Mouse (Mus musculus) right cerebral cortex, adult 2 months (tissue): Measurements from ENCODE around the gene Ccdc51.

Source experiments
- DNase-seq, 2 experiments: peaks; one replicate each; pipeline ENCODE4 v3.0.0; 2021 to 2022; ENCODE audit warnings: low spot score in 2 of 2

The Ccdc51 gene

DNA sequence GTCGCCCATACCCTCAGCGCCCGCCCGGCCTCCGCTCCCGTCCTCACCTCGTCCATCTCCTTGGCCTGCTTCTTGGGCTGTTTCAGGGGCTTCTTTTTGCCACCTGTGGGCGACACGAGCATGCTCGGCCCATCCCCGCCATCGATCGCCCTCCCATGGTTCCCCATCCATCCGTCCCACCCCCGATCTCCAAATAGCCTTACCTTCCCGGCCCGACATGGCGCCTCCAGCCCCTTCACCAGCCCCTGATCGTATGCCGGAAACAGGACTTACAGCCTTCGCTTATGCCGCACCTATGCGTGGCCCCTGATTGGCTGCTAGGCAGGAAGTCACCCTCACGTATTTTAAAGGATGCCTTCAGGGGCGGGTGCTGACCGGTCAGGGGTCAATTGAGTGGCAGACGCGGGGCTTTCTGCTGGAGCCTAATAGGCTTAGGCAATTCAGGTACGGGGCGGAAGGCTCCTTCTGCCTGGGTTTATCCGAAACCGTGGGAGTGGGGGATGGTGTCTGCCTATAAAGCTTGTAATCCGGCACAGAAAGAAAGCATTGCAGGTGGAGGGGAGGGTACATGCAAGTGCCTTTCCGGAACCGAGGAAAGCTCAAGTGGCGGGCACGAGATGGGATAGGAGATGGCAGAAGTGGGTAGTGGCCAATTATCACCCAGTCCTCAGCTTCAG lies at the start of gene Ccdc51, which contains the start of gene Tma7:
Gene Ccdc51 (plus strand): TSS at position 370 of the 677 bp plus-strand sequence.
Gene Tma7 (minus strand): TSS at position 464 of the 677 bp plus-strand sequence.
- peak; percentile 91 for DNase-seq

DNA sequence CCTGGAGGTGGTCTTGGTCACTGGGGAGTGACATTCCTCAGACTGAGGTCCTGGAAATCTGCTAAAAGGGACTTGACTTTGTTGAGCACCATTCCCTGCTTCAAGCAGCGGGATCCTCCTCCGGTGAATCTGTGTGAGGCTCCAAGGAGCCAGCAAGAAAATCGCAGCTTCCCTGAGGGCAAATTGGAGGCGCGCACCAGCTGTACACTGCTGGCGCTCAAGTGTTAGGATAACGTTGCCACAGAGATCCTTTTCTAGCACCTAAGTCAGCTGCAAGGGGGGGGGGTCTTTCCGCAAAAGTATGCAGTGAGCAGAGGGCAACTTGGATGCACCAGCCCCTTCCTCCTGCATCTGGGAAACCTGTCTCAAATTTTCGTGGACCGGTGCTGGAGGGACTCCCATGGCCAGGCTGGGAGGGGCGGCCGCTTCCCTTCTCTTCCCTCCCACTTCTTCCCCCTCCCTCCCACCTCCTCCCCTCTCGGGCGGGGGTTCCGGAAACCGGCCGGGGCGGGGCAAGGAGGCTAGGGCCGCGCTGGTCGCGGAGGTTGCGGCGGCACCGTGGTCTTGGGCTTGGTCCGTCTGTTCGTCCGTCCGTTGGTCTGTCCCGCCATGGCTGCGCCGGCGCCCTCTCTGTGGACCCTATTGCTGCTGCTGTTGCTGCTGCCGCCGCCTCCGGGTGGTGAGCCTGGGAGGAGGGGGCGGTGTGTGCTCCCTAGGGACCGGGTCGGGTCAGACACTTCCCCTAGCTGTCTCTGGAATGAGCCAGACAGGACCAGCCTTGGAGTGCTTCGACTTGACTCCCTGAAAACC lies 44.0 kb upstream of the Ccdc51 start, which contains the start of gene Shisa5:
Gene Shisa5 (plus strand): TSS at position 480 of the 810 bp plus-strand sequence.
- DNase-seq, result no peak

DNA sequence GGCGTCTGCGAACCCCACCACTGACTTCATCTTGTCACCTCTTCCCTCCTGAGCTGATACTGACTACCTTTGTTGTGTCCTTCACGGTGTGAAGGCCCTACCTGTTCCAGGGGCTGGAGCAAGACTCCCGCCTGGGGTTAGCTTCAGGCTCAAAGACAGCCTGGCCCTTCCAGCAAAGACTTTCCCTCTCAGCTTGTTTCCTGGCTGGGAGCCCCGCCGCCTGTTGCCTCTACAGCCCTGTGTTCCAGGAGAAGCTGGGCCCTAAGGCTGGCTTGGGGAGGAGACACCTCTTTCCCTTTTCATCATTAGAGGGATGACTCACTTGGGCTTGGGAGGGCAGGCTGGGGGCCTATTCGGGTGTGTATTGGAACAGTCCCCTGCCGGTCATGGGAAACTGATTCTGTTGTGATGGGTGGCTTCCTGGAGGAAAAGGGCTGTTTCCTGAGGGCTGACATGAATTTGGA lies 43.4 kb upstream of the Ccdc51 start:
- no peak for DNase-seq

DNA sequence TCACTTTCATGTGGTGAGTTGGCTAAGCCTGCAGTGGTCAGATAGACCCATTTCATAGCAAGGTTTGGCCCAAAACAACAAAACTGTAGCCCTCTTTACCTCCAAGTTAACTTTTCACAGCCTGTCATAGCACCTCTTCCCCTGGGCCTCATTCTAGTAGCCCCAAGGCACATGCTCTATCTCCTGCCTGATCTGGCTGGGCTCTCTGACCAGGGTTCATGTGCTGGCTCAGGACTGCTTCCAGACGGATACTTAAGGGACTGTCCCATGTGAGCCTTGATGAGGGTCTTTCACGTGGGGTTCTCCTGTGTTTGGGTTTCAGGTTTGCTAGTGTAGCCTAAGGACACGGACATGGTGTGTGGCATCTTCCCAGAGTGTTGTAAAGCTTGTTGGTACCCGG lies 42.6 kb upstream of the Ccdc51 start:
- no peak for DNase-seq

DNA sequence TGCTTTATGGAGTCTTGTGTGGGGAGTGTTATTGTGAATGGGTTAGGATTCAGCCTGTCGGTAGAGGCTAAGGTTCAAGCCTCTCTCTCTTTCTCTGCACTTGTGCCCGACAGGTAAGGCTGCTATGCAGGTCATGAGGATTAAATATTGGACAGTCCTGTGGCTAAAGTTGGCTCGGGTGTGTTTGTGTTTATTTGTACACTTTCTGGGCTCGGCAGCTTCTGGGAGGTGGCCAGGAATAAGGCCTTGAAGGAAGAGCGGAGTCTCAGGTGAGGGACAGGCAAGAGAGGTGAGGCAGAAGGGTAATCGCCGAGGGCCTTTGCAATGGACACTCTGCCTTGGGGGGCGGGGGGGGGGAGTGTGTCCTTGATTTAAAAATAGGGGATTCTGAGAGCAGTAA lies 42.1 kb upstream of the Ccdc51 start:
- no peak for DNase-seq

DNA sequence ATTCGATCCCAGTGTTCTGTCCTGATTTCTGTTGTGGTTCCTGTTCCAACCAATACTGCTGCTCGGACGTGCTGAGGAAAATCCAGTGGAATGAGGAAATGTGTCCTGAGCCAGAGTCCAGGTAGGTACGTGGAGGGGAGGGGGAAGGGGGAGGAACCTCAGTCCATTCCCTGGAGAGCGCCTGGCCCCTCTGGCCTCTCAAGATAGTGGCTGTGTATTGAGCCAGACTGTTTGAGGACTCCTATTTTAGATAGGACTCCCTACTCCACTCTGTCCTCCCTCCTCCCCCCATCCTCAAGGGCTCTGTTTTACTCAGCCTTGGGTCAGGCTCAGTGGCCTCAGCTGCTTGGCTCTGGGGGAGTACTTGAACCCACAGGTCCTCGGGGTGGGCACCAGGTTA lies 41.4 kb upstream of the Ccdc51 start:
- DNase-seq, result no peak

DNA sequence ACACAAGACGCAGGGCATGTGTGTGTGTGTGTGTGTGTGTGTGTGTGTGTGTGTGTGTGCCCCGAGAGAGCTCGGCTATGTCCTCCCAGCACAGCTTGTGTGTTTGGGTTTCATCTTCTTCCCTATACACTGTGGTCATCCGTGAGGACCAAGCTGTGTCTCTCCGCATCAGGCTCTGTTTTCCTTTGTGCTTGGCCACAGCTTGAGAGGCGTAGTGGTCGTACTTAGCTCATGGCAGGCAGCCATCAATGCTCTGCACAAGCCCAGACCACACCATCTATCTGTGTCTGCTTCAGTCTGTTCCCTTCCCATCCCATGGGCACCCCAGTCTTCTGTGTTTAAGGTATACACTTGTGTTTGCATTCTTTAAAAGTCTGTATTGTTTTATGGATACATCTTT lies 40.9 kb upstream of the Ccdc51 start:
- no peak for DNase-seq

DNA sequence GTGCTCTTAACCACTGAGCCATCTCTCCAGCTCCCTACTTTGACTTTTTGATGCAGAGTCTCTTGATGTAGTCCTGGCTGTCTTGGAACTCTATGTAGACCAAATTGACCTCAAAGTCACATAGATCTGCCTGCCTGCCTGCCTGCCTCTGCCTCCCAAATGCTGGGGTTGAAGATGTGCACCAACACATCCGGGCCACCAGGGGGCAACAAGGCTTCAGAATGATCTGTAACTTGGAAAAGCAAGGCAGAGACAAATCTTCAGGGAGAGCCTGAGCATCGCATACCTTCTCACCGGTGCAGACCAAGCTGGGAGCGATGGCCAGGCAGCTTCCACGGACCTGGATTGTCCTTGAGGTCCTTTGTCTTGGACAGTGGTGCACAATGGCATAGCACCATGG lies 36.0 kb upstream of the Ccdc51 start:
- peak in 1 of 2 experiments; percentile 44 for DNase-seq

DNA sequence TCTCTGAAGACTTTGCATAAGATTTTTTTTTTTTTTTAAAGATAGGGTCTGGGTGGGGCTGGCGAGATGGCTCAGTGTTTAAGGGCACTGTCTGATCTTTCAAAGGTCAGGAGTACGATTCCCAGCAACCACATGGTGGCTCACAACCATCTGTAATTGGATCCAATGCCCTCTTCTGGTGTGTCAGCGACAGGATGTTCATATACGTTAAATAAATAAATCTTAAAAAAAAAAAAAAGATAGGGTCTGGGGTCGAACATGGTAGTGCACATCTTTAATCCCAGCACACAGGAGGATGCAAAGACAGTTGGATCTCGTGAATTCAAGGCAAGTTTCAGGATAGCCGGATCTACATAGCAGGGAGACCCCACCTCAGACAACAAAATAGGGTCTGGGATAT lies 33.0 kb upstream of the Ccdc51 start:
- DNase-seq, result no peak

DNA sequence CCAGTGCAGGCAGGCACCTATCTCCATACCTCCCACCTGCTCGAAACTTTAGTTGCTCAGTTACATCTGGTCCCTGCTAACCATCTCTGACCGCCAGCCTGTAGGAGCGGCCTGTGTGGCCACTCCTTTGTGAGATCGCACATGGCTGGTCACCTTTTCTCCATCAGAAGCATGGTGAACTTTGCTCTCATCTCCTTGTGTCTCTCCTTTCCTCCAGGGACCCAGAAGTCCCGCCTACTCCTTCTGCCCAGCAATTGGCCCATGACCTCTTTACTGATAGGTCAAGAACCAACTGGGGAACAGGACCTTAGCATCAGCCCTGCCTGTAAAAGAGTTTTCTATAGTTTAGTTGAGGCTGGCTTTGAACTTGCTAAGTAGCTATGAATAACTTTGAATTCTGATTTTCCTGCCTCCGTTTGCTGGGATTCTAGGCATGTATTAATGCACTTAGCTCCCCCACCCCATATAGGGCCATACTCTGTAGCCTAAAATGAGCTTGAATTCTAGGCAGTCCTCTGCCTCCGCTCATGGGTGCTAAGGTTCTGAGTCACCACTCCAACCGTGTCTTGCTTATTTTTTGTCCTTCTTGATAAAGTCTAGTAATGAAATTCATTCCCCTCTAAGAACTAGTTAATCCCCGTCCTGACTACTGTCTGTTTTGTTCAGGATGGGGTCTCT lies 32.2 kb upstream of the Ccdc51 start:
- no peak for DNase-seq

DNA sequence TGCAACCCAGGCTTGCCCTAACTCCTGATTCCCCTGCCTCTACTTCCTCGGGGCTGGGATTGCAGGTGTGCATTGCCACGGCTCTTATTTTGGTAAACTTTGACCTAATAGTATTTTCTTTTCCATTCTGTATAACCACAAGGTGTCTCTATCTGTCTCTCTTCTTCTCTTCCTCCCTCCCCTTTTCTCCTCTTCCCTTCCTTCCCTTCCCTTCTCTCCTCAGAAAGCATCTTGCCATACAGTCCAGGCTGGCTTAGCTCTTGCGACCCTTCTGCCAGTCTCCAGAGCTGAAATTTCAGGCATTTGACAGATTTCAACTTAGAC lies 31.7 kb upstream of the Ccdc51 start:
- DNase-seq, result no peak

DNA sequence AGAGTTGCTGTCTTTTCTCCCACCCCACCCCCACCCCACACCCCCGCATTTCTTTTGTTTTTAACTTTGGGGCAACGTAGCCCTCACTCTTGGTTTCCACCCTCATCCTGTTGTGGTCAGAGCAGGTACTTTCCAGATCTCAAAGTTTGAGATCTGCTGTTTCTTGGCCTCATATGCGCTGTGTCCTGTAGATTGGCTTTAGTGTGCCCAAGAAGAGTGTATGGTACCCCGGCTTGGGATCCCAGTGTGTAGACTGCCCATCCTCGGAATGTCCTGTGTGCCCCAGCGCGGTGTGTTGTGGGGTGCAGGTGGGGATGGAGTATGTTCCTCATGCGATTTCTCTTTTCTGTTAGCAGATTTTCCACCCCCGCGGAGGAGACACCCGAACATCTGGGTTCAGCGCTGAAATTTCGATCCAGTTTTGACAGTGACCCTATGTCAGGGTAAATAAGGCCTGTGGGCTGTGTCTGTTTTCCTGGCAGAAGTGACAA lies 31.2 kb upstream of the Ccdc51 start:
- no peak for DNase-seq

DNA sequence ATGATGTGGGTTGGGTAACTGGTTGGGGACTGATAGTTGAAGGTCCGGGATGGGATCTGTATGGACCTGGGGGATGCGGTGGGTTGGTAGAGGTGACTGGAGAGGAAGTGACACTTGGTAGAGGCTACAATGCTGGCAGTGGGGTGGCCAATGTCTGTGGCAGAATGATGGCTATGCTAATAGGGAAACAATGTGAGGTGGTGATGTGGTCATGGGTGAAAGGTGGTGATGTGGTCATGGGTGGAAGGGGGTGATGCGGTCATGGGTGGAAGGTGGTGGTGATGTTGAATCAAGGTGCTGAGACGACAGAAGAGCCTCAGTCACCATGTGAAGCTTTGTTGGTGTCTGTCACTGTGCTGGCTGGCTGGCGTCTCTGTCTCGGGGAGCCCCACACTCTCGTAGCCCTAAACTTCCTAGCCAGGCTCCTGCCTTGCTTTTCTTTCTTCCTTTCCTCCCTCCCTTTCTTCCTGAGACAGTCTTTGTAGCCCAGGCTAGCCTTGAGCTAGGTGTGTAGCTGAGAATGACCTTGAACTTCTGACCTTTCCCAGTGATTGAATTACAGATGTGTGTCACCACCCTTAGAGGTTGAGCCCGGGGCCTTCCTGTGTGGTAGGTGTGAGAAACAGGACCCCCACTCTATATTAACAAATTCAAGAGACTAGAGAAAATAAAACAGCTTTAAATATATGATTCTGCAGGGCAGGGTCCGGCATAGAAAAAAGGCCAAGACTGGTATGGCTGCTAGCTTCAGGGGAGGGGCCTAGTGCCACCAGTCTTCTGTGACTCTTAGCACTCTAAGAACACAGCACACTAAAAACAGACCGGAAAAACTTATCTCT lies 30.4 kb upstream of the Ccdc51 start:
- DNase-seq, result no peak

DNA sequence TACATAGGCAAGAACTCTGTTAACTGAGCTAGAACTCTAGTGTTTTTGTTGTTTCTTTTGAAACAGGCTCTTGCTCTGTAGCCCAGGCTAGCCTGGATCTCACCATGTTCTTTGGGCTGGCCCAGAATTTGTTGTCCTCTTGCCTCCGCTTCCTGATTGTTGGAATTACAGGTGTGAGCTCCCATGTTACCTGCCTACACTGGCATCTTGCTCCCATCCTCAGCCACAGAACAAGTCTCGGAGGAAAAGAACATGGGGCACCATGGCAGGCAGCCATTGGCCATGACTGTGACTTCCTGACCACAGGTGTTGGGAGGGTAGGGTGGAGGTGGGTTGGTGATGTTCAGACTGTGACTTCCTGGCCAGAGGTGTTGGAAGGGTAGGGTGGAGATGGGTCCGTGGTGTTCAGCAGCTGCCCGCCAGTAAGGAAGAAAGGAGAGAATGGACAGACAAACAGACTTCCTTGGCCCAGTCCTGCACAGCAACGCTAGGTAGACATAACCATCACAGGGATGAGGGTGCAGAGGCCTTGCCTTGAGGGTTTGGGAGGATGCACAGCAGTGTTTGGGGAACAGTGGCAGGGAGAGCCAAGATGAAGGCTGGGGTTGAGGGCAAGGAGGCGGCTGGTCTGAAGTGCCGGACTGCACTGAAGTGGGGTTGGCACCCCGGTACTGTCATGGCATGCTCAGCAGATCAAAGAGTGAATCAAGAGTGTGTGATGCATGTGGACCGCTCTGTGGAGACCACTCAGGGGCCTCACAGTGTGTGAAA lies 29.6 kb upstream of the Ccdc51 start:
- DNase-seq, result no peak

DNA sequence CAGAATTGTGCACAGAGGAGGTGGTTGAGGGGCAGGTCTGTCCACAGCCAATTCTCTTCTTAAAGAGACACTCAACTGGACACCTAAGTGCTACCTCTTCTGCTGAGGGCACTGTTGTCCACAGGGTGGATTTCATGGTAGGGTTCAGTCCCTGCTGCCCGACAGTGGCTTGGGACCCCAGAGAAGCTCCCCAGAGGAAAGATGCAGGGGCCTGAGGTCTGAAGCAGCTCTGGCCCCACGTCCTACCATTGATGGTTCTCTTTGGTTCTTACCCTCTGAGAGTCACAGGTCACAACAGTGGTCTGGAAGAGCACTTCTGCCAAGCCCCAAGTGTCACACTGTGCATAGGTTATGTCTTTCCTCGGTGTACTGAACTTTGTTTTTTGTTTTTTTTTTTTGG lies 28.9 kb upstream of the Ccdc51 start:
- DNase-seq, result no peak

DNA sequence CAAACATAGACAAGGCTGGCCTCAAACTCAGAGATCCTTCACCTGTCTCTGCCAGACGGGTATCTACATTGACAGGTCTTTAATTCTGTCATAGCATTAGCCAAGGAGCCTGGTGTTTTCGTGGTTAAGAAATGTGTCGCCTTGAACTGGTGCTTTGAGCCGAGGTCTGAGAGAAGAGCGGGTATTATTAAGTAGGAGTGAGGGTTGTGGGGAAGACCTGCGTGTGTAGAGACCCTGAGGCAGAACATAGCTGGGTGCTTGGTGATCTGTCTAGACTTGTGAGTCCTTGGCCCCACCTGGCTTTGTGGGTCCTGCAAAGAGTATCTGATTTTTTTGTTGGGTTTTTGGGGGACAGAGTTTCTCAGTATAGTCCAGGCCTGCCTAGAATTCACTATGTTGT lies 28.4 kb upstream of the Ccdc51 start:
- no peak for DNase-seq

DNA sequence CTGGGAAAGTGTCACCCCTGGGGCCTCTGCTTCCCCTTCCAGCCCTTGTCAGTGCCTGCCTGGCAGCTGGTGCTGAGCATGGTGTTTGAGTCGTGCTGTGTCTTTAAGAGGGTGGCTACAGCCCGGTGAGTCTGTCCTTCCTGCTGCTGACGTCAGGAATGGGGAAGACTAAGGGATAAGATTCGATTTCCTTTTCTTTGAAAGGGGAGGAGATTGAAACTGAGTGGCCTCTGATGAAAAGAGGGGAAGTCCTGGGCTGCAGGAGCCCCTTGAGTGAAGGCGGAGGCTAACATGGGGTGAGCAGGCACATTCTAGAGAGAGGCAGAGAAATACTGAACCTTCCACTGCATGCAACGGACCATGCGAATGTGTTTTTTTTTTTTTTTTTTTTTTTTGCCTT lies 27.6 kb upstream of the Ccdc51 start:
- DNase-seq, result peak; percentile 74 to 81

DNA sequence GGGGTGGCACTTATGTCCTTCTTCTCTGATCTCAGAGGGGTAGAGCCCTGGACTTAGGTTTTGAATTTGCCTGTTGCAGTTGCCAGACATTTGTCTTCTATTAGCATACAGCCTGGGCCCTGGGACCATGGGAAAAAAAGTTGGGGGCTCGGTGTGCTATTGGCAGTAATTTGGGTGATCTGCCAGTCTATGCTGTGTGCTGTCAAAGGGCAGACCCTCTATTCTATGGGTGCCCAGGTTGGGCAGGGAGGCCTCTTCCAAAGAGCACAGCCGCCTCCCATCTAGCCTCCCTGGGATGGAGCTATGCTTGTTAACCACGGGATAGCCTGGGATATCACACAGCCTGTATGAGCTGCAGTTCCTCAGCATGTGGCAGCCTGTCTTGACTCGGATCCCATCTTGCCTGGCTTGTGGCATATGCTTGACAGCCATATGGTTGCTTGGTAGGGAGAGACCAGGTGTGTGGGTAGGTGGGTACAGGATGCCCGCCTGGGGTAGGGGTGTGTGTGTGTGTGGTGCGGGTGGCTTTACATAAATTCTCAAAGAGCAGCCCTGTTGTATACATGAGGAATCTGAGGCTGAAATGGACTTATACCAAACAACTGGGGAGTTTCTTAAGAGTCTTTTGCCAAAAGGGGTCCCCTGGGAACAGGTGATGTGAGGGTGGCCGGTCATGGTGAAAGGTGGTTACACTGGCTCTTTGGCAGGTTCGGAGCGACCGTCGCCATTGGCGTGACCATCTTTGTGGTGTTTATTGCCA lies 26.8 kb upstream of the Ccdc51 start:
- DNase-seq, result peak in 1 of 2 experiments; percentile 29

DNA sequence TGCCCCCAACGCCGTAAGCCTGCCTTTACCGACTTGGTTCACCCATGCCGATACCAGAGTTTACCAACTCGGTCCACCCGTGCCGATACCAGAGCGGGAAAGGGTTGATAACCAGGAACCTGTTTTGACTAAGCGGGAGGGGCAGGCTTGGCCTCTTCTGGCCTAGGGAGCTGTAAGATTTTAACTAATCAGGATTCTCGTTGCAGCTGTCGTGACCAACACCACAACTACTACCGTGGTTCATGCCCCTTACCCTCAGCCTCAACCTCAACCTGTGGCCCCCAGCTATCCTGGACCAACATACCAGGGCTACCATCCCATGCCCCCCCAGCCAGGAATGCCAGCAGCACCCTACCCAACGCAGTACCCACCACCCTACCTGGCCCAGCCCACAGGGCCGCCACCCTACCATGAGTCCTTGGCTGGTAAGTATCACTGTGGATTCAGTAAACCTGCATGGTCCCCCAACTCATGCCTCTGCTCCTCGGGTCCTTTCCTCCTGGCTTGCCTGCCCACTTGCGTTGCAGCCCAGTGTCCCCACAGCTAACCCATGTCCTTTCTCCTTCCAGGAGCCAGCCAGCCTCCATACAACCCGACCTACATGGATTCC lies 26.1 kb upstream of the Ccdc51 start:
- no peak for DNase-seq

DNA sequence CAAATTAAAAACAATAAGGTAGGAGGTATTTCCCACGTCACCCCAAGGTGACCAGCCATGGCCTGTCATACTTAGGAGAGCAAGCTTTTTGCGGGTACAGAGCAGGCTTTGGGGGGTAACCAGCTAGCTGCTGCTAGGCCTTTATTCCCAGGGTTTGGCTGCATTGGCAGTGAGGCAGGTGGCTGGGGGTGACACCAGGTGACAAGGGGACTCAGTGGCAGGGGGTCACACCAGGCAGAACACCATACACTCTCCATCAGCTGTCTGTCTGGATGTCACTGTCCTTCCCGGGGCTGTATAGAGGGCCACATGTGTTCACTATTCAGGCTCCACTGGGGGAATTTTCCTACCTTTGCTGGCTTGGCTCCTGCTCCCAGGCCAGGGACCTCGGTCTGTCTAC lies 25.4 kb upstream of the Ccdc51 start:
- DNase-seq, result no peak
